15 mouse cellular contexts compared by ENCODE assay signal in the genomic region with DNA sequence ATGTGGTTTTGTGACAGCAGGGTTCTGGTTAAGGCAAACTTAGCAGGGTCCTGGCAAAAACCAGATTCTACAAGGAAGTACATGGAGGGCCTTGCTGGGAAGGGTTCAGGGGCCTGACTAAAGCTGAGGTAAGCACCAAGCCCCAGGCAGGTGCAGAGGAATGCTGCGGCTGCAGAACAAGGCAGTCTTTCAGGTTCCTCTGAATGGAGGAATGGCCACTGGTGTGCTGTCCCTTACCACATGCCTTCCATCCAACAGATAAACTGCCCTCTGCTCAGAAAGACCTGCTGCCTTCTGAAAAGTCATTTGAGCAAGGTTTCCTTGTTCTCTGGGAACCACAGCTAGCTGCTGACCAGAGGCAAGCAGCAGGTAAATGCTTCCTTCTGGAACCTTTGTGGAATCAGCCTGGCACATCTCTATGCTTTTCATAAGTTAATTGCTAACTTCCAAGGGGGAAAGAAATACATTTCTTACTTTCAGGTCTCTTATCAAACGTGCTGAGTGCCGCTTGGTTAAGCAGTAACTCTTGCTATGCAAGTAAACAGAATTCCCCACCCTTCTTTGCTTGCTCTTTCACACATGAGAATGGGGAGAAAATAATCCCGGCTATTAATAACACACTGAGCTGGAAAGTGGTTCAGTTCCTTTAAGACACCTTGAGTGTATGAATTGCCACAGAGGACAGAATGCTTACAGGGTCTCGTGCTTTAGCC.
DNase-seq lines count a peak whose midpoint lies in the region; ATAC-seq and TF ChIP-seq lines count a peak whose summit lies in the region.
"Had no signal": no experiment of that assay in that cellular context is flagged by ENCODE, and none has a peak within 500 bp of the region (broad histone marks: within the 10 kb centered on the region; RNA-seq: fewer than 3 reads in every experiment).

No protein-coding gene starts in this region.

- 70% methylated on average over 5 of the region's 5 CpGs for WGBS in intestine, embryonic 14.5 days
- 37% methylated on average over 5 of the region's 5 CpGs for WGBS in kidney, adult 2 months
- WGBS in forebrain, embryonic 10.5 days: 89% methylated on average over 5 of the region's 5 CpGs

- peak overlapping the region; percentile 80 for H3K27ac ChIP-seq in intestine, embryonic 14.5 days (ENCODE audit: low read depth)
- H3K27ac ChIP-seq in kidney, adult 2 months (ENCODE audit: insufficient read depth, low read depth, low read length): peak overlapping the region; percentile 84
- no peak overlapping the region for H3K27ac ChIP-seq in forebrain, embryonic 10.5 days
- H3K27ac ChIP-seq in gastrocnemius, adult 2 months: no peak overlapping the region
- H3K27ac ChIP-seq: midbrain, embryonic 12.5 days had no signal

- H3K36me3 ChIP-seq in intestine, embryonic 14.5 days (ENCODE audit: control insufficient read depth, insufficient read depth, low read length): no peaks in the 10 kb centered on the region
- H3K36me3 ChIP-seq in kidney, adult 2 months (ENCODE audit: control insufficient read depth, insufficient read depth, low read length): no peaks in the 10 kb centered on the region
- no peaks in the 10 kb centered on the region for H3K36me3 ChIP-seq in forebrain, embryonic 10.5 days (replicated peaks)
- H3K36me3 ChIP-seq: midbrain, embryonic 12.5 days had no signal

- H3K4me1 ChIP-seq in intestine, embryonic 14.5 days (replicated peaks; ENCODE audit: control insufficient read depth, insufficient read depth, low read length): no peaks in the 10 kb centered on the region
- H3K4me1 ChIP-seq in kidney, adult 2 months (ENCODE audit: control insufficient read depth, insufficient read depth, low read length): peaks cover 3% of the 10 kb centered on the region; the same call in 1 of the 2 replicates
- no peaks in the 10 kb centered on the region for H3K4me1 ChIP-seq in forebrain, embryonic 10.5 days
- H3K4me1 ChIP-seq: midbrain, embryonic 12.5 days had no signal

- 0 out of 2 replicates have a peak, but pooled peaks cover 5% of the 10 kb centered on the region for H3K9me3 ChIP-seq in intestine, embryonic 14.5 days (ENCODE audit: control insufficient read depth, low read length)
- H3K9me3 ChIP-seq in forebrain, embryonic 10.5 days: no peaks in the 10 kb centered on the region
- H3K9me3 ChIP-seq: midbrain, embryonic 12.5 days had no signal

- ATAC-seq in intestine, embryonic 14.5 days (replicated peaks; ENCODE audit: low FRiP score, low TSS enrichment, low read depth): peak; percentile 64
- ATAC-seq: forebrain, embryonic 14.5 days; liver, postnatal 0 days had no signal

- no peak overlapping the region for H3K4me3 ChIP-seq in intestine, embryonic 14.5 days (ENCODE audit: low read depth, low read length)
- no peak overlapping the region for H3K4me3 ChIP-seq in kidney, adult 2 months (ENCODE audit: insufficient read depth, low read depth, low read length)
- no peak overlapping the region for H3K4me3 ChIP-seq in forebrain, embryonic 10.5 days
- no peak overlapping the region for H3K4me3 ChIP-seq in gastrocnemius, adult 2 months
- H3K4me3 ChIP-seq: midbrain, embryonic 12.5 days; myocyte had no signal

- no peak for TF ChIP-seq POLR2A in kidney, adult 2 months (IDR thresholded peaks at IDR 0.05; ENCODE audit: low read depth, low read length)

- no peak for TF ChIP-seq CTCF in kidney, adult 2 months (conservative IDR thresholded peaks at IDR 0.05; ENCODE audit: insufficient read depth, insufficient read length, low read depth, low read length)
- TF ChIP-seq CTCF in gastrocnemius, adult 2 months (IDR thresholded peaks at IDR 0.05): no peak

- DNase-seq in intestine, embryonic 14.5 days (ENCODE audit: low spot score): peak; percentile 64
- peak; percentile 51 for DNase-seq in kidney, adult 2 months
- peak; percentile 22 to 42 for DNase-seq in kidney, postnatal 36 days
- DNase-seq in lung, postnatal 36 days: peak; percentile 53
- no peak for DNase-seq in forebrain, embryonic 10.5 days (ENCODE audit: extremely low spot score, low spot score)
- DNase-seq in ovary, adult 18-20 months (ENCODE audit: low spot score): no peak
- no peak for DNase-seq in embryo, embryonic 11 days
- no peak for DNase-seq in gastrocnemius, adult 2 months
- DNase-seq: heart, postnatal 4 days; liver, postnatal 0 days; right cerebral cortex, postnatal 14 days had no signal

- H3K4me2 ChIP-seq in intestine, embryonic 14.5 days (ENCODE audit: low read length): no peak overlapping the region
- H3K4me2 ChIP-seq: heart, embryonic 11.5 days; midbrain, embryonic 12.5 days had no signal

- no peak overlapping the region for H3K9ac ChIP-seq in intestine, embryonic 14.5 days (ENCODE audit: low read length)
- H3K9ac ChIP-seq: liver, postnatal 0 days; midbrain, embryonic 12.5 days had no signal

- no peaks in the 10 kb centered on the region for H3K27me3 ChIP-seq in intestine, embryonic 14.5 days (replicated peaks; ENCODE audit: control insufficient read depth, insufficient read depth, low read length)
- no peaks in the 10 kb centered on the region for H3K27me3 ChIP-seq in kidney, adult 2 months (replicated peaks; ENCODE audit: control insufficient read depth, insufficient read depth, low read length)
- H3K27me3 ChIP-seq in forebrain, embryonic 10.5 days (ENCODE audit: poor library complexity, severe bottlenecking): no peaks in the 10 kb centered on the region
- H3K27me3 ChIP-seq: midbrain, embryonic 12.5 days had no signal

- intact Hi-C loops in gastrocnemius, adult 2 months (cut with DNase I): no loop called here

Comparison
In these comparisons a context has a peak if more than half of its experiments do, and no peak if none do; other contexts are left out.
1. DNase-seq: peak in intestine, embryonic 14.5 days (single experiment), kidney, adult 2 months (single experiment), kidney, postnatal 36 days (2 of 2) and lung, postnatal 36 days (single experiment); none in forebrain, embryonic 10.5 days (single experiment), ovary, adult 18-20 months (single experiment), embryo, embryonic 11 days (single experiment) and gastrocnemius, adult 2 months (single experiment).
2. H3K27ac ChIP-seq: peak in intestine, embryonic 14.5 days (single experiment) and kidney, adult 2 months (single experiment); none in forebrain, embryonic 10.5 days (single experiment) and gastrocnemius, adult 2 months (single experiment).